Mouse (Mus musculus): Measurements from ENCODE around the gene Notch2. TPM values are rescaled to one million over a fixed set of nuclear protein-coding genes. Genes with fewer than 3 reads are reported as not detected.

The Notch2 gene
- 12.4 and 14.5 TPM in 2 replicates for polyA plus RNA-seq (2012; rRNA removed)

DNA sequence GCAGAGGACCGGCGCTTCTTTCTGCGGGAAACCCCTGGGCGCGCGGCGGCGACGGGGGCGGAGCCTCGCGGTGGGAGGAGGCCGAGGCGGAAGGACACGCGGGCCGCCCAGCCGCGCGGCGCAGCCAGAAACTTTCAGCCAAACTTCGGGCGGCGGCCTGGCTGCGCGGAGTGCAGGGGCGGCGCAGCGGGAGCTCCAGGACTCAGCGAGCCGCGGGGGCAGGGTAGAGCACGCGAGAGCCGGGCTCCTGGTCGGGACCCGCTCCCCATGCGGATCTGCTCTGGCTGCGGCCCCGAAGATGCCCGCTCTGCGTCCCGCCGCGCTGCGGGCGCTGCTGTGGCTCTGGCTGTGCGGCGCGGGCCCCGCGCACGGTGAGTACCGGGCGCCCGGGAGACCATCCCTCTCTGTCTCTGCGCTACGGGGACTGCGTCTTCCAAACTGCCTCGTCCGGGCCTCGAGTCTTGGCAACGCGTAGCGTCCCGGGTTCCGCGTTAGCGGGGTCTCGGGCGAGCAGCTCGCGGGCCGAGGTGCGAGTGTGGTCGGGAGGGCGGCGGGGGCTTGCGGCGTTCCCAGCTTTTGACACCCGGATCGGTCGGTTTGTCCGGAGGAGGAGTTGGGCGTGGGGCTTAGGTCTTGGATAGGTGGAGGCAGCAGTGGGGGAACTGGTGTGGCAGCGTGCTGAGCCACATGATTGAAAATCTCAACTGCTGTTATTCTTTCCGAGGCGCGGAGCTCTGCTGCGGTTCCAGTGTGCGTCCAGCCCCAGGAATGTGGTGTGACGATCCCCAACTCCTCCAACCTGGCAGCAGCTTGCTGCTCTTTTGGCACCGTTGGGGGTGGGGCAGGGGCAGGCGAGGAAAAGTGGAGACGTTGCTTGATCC, at the start of gene Notch2:
Notch2 (plus strand) TSS at position 127 of the 881 bp plus-strand sequence.
- peak; percentile 49 to 91 for DNase-seq (ENCODE audit: extremely low spot score in 1 of 2, low spot score in 1 of 2)

DNA sequence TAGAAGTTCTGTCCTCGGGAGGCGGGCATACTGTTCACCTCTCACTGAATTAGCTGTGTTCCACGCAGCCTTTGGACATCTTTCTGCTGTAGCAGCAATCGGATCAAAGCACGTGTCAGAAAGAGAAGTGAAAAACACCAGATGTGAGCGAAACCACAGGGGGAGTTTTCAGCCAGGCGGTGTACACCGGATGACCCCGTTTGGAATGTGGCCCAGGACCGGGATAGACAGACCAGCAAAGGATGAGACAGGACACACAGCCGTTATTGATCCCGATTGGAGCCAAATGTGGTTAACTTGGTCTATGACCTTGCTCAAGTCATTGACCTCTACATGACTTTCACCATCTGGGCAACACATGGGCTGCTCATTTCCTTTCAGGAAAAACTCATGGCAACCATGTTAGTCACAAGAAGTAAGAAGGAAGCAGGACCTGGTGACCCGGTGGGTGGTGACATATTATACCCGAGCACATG, 48.4 kb upstream of the Notch2 start:
- no peak for DNase-seq (ENCODE audit: extremely low spot score in 1 of 2, low spot score in 1 of 2)

DNA sequence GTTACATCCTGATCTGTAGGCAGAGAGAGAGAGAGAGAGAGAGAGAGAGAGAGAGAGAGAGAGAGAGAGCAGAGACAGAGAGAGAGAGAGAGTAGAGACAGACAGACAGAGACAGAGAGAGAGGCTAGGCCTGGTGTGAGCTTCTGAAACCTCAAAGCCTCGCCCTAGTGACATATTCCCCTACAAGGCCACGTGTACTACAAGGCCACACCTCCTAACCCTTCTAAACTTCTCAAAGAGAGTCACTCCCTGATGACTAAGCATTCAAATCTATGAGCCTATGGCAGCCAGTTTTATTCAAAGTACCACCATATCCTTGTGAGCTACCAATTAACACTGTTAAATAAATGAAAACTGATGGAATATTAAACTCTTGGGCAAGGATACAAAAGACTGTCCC, 45.7 kb upstream of the Notch2 start:
- no peak for DNase-seq (ENCODE audit: extremely low spot score in 1 of 2, low spot score in 1 of 2)

DNA sequence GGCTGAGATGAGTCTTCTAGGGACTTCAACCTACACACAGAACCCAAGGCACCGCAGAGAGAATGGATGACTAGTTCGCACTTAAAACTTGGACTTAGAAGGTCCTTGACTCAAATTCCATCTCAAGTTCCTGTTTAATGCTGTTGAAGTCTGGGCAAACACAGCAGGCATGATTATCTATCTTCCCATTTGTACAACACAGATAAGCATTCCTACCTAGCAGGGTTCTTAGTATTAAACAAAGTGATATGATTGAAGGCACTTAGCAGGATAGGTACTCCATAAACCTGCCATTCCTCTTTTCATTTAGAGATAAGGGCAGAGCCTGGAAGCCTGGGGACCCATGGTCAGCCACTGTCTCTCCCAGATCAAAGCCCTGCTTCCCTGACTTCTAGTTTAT, 45.1 kb upstream of the Notch2 start:
- DNase-seq (ENCODE audit: extremely low spot score in 1 of 2, low spot score in 1 of 2): no peak

DNA sequence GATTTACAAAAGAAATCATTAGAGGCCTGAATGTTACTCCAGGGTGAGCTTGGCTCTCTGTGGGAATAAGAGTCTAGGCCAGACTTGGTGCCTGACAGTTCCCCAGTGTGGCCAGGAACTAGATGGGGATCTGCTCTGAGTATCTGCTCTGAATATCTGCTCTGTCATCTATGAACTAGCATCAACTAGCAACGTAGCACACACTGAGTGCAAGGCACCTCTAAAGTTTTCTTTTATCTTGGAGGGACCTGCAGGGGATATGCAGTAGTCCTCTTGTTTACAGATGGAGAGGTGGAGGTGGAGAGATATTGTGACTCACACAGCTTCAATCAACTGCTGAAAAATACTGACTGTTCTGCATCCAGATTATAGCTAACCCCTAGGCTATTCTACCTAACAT, 44.3 kb upstream of the Notch2 start:
- DNase-seq (ENCODE audit: extremely low spot score in 1 of 2, low spot score in 1 of 2): no peak

DNA sequence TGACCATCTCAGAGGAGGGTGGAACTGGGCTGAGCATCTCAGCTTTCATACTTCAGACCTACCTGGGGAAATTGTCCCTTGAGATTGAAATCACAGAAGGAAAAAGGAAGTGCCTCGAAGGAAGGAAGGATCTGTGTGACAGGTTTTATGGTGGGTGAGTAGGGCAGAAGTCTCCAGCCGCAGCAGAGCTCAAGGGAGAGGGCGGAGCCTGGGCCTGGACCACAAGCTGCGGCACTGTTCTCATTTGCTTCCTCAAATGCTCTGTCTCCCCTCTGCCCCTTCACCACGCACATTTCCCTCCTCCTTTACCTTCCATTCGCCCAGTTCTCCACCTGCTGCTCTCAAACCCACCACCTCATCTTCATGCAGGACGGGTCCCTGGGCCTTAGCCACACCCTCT, 42.2 kb upstream of the Notch2 start:
- no peak for DNase-seq (ENCODE audit: extremely low spot score in 1 of 2, low spot score in 1 of 2)

DNA sequence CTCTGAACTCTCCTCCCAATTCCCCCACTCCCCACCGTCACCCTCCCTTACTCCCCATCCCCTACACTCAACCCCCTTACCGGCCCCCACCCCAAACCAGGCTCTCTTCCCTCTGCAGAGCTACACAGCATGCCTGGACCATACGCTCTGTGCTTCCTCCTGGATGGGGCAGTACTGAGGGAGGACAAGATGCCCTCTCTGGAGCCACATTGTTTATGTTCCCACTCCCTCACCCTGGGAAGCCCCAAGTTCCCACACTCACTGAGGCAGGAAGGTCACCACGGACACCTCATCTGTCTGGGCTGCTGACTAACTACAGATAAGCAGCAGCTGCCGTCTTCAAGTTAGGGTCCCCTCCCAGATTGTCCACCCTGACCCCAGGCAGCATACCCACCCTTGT, 41.1 kb upstream of the Notch2 start:
- DNase-seq (ENCODE audit: extremely low spot score in 1 of 2, low spot score in 1 of 2): no peak

DNA sequence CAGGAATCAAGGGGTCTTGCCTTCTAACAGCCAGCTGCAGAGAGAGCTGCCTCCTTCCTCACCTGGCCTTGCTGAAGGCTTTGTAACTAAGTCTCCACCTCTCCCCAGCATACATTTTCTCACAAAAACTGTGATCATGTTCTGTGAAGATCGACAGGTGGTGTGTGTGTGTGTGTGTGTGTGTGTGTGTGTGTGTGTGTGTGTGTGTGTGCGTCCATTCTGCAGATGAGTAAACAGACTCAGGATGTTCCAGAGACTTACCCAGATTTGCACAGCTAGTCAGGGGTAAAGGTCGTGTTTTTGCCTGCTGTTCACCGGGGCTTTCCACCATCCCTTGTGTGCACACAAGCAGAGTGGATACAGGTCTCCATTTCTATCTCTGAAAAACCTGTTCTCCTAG, 40.6 kb upstream of the Notch2 start:
- DNase-seq (ENCODE audit: extremely low spot score in 1 of 2, low spot score in 1 of 2): no peak

DNA sequence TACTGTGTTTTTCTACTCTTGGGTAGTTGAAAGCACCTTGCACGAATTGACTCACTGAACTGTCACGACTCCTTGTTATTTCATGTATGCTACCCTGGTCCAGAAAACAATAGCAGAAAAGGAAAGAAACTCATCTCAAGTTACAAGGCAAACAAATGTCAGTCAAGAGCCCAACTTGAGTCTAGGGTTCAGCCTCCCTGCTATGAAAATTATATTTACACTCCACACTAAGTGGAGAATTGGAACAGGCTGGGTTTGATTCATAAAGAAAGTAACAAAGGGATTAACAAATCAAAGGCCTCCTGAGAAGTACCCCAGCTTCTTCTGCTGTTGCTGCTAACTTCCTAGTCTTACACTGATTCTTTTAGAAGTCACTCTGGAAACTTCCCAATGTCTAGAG, 40.0 kb upstream of the Notch2 start:
- no peak for DNase-seq (ENCODE audit: extremely low spot score in 1 of 2, low spot score in 1 of 2)

DNA sequence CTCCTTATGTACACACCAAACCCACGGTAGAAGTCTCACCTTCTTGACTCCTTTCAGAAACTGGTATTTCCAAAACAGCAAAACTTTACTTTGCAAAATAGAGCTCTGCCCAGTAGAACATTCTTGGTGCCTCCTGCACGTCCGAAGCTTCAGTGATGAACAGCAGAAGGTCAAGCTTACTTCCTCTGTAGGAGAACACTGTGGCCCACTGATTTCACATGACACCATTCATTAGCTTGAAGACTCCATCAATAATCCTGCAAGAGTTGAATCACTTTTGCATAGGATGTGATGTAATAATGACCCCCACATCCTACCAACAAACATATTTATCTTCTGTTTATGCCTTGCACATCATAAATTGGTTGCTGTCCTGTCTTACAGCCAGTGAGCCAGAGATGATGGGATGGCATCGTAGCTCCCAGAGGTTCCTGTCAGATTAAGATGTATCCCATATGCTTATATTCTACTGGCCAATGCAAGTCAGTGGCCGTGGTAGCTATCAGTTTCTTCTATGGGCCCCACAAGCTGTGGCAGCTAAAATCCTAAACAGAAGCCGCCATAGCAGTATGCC, 39.0 kb upstream of the Notch2 start:
- DNase-seq (ENCODE audit: extremely low spot score in 1 of 2, low spot score in 1 of 2): no peak

DNA sequence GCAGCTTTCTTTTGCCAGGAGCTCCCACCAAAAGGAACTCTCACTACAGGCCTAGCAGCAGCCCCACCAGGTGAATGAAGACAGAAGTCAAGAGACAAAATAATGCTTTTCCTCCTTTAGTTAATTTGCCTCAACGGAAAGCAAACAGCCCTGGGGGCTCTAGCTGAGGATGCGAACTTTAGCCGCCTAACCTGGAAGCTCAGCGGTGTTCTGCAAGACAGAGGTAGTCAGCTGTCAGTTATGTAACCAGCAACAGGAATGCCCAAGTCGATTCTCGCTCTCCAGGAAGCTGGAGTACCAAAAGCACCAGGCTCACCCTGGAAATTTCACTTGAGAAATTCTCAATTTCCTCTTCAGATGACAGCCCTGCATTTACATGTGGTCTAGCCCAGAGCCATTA, 36.6 kb upstream of the Notch2 start:
- no peak for DNase-seq (ENCODE audit: extremely low spot score in 1 of 2, low spot score in 1 of 2)

DNA sequence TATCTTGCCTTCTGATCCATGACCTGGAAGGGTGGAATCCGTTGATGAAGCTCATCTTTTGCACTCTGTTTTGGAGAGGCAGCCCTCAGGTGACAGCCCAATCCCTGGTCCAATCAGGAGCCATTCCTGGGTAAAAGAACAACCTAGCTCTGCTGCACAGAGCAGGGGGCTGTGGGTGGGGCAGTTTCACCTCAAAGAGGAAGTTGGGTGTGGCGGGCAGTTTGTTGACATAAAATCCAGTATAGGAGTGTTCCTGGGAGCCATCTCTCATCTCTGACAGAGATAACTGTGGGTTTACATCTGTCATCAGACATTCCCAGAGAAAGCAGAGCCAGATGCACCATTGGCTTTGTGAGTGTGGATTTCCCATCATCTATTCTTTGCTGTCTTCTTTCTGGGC, 34.6 kb upstream of the Notch2 start:
- no peak for DNase-seq (ENCODE audit: extremely low spot score in 1 of 2, low spot score in 1 of 2)

DNA sequence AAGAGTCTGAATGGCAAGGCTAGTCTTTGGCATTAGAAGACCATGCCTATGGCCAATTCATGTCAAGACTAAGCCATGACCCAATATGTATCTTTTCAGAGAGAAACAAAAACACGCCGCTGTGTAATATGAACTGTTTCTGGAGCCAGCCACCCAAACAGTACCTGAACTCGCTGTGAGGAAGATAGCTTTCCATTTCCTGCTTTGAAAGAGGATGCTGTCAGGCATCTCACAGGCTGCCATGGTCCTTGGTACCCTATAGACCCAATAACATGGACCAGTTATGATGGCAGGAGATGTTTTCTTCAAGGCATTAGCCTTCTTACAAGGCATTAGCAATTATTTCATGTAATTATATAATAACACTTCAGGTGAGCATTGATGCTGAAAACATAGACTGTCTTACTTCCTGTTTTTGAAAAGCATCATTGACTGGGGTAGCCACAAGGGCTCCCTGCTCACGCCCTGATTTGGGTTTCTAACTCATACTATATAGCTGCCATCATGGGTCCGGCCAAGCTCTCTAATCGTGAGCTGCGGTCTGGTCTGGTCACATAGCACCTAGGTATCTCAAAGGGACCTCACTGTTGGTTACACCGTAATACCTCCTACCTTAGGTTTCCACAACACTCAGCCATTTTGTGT, 32.5 kb upstream of the Notch2 start:
- DNase-seq (ENCODE audit: extremely low spot score in 1 of 2, low spot score in 1 of 2): no peak

DNA sequence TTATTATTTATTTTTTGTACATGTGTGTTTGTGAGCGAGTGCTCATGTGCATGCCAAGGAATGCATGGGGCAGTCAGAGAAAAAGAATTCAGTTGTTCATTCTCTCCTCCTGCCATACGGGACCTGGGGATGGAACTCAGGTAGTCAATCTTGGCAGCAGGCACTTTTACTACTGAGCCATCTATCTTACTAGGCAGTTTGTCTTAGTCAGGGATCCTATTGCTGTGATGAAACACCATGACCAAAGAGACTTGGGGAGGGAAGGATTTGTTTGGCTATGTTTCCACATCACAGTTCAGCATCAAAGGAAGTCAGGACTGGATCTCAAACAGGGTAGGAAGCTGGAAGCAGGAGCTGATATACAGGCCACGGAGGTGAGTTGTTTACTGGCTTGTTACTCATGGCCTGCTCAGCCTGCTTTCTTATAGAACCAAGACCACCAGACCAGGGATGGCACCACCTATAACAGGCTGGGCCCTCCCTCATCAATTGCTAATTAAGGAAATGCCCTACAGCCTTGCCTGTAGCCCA, 31.9 kb upstream of the Notch2 start:
- no peak for DNase-seq (ENCODE audit: extremely low spot score in 1 of 2, low spot score in 1 of 2)

DNA sequence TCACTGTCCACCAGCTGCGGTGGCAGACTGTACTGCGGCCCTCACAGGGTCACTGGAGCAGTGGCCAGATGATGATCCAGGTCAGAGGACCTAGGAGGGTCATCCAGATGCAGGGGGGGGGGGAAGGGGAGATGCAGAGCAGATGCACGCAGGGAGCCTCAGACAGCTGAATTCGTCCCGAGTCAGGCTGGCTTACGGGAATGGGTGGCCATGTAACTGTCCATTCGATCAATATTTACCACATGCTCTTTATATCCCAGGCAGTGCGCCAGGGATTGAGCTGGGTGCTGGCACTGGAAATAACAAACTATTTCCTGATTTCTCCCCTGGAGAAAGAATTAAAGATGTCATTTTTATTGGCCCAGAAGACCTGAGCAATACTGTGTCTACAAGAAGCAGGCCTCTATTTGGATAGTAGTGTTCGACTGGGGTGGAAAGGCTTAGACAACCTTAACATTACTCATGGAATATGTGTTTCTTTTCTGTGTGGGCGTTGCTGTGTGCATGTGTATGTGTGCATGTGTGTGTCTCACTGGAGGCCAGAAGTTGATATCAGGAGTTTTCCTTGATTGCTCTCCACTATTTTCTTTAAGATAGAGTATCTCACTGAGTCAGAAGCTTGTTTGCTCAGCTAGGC, 28.3 kb upstream of the Notch2 start:
- no peak for DNase-seq (ENCODE audit: extremely low spot score in 1 of 2, low spot score in 1 of 2)

DNA sequence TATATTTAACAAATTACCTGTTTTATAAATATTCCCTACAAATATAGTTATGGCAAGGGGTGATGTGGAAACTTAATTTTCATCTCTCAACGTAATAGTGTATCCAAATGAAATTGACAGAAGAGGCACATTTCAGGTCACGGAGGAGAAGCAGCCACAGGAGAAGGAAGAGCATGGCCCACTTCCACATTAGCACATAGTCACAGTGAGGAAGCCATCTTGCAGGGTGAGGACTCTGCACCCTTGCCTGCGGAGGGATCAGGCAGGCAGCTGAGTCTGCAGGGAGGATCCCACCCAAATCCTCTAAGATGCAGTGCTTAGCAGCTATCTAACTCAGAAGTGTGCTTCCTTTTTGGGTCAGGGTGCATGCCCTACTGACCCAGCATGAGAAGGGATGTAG, 27.6 kb upstream of the Notch2 start:
- DNase-seq (ENCODE audit: extremely low spot score in 1 of 2, low spot score in 1 of 2): no peak

DNA sequence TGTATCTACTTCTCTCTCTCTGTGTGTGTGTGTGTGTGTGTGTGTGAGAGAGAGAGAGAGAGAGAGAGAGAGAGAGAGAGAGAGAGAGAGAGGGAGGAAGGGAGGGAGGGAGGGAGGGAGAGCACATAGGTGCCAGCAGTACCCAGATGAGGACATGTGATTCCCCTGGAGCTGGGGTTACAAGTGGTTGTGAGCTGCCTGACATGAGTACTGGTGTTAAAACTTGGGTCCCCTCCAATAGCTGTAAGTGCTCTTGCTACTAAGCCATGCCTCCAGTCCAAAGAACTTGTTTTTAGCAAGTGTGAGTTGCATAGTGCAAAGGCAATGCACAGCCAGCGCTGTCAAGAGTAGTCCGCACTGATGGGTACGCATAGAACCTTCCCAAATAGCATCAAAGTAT, 26.2 kb upstream of the Notch2 start:
- no peak for DNase-seq (ENCODE audit: extremely low spot score in 1 of 2, low spot score in 1 of 2)

DNA sequence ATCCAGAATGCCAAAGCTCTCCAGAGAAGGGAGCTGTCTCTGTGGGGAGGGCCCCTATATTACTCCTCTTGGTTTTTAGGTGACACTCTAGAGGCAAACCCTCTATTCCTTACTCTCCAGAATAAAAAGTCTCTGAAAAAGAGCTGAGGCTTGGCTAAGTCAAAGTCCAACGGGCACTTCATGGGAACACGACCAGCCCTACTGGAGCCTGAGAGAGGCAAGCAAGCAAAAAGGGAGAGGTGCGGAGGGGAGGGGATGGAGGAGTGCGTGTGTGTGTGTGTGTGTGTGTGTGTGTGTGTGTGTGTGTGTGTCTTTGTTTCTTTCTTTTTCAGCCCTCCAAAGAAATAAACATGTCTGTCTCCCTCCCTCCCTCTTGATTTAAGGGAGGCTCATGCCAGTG, 24.6 kb upstream of the Notch2 start:
- DNase-seq (ENCODE audit: extremely low spot score in 1 of 2, low spot score in 1 of 2): no peak

DNA sequence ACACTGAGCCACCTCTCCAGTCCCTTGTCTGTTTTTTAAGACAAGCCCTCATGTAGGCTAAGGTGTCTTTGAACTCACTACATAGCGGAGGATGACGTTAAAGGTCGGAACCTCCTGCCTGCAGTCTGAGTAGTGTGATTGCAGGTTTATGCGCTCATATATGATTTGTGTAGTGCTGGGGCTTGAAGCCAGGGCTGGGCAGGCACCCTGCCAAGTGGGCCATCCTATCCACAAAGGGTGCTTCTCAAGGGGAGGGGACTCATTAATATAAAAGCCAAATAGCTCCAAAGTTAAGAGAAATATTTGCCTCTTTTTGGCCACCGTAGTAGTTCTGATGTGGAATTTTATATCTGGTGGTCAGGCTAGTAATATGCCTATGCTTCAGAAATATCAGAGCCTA, 22.8 kb upstream of the Notch2 start:
- no peak for DNase-seq (ENCODE audit: extremely low spot score in 1 of 2, low spot score in 1 of 2)

DNA sequence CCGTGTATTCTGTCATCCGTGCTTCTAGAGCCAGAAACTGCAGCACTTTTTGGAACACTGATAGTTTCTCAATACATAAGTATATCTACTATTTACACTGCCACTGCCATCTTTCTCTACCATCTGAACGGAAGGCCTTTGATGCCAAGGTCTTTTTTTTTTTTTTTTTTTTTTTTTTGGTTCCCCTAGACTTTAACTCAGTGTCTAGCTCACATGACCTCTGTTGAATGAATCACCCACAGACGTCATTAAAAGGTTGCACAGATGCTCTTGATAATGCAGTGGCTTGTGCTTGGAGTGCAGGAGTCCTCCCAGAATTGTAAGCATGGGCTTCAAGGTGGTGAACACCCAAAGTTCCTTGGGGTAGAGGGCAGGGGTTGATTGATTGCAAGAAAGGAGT, 21.0 kb upstream of the Notch2 start:
- DNase-seq (ENCODE audit: extremely low spot score in 1 of 2, low spot score in 1 of 2): no peak

DNA sequence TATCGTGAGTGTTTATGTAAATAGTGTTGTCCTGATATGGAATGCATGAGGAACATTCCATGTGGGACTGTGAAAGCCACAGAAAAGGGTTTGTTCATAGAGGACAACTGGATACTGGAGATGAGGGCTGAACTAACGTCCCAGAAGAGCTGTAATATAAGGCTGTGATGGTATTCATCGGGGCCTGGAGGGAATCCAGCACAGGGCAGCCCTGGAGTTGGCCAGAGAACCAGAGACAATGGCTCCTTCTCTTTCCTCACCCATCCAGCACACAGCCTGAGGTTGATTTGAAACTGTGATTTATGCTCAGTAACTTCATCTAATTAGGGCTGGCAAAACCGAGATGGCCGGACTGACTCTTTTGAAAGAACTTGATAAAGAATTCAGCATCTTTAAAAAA, 20.1 kb upstream of the Notch2 start:
- no peak for DNase-seq (ENCODE audit: extremely low spot score in 1 of 2, low spot score in 1 of 2)

Data from frontal cortex, adult 2 months (tissue).